Comparison of ENCODE assay signal across 21 mouse cellular contexts in the genomic region with DNA sequence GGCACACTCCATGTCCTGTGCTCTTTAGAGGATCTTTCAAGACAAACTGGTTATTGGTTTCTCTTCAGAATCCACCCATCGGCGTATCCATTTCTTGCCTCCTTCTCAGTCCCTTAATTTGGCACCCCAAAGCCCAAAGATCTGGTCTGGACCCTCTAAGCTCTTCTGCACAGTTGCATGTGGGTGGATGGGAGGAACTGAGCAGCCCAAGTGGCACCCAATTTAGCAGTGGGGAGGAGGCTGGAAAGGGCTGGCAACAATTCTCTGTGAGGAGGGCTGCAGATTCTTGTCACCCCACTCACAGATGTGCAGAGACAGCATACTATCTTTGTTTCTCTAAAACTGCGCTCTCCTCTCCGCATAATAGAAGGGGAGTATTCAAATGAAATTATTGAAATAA. TPM values are rescaled to one million over a fixed set of nuclear protein-coding genes. Genes with fewer than 3 reads are reported as not detected.
DNase-seq lines count a peak whose midpoint lies in the region; TF ChIP-seq lines count a peak whose summit lies in the region.
"Had no signal": no experiment of that assay in that cellular context is flagged by ENCODE, and none has a peak within 500 bp of the region (broad histone marks: within the 10 kb centered on the region; RNA-seq: fewer than 3 reads in every experiment).

No protein-coding gene starts in this region.

- H3K27ac ChIP-seq in left cerebral cortex, adult 2 months, result peak overlapping the region; percentile 78
- H3K27ac ChIP-seq: embryonic facial prominence, embryonic 15.5 days; hindbrain, embryonic 10.5 days; kidney, postnatal 0 days; limb, embryonic 13.5 days; liver, embryonic 12.5 days; midbrain, embryonic 10.5 days had no signal

- H3K4me3 ChIP-seq in left cerebral cortex, adult 2 months, result no peak overlapping the region
- H3K4me3 ChIP-seq: embryonic facial prominence, embryonic 15.5 days; heart, embryonic 12.5 days; hindbrain, embryonic 10.5 days; limb, embryonic 13.5 days; liver, embryonic 12.5 days; midbrain, embryonic 10.5 days; myocyte had no signal

- peak; percentile 61 to 62 for DNase-seq in frontal cortex, postnatal 36 days (ENCODE audit: low spot score in 2 of 2)
- DNase-seq in frontal cortex, postnatal 10 days (ENCODE audit: low spot score in 2 of 2), result no peak
- DNase-seq in right cerebral cortex, adult 18-20 months, result peak; percentile 78
- DNase-seq in right cerebral cortex, postnatal 4 days, result no peak
- peak in 1 of 2 experiments; percentile 35 for DNase-seq in left cerebral cortex, adult 2 months (ENCODE audit: extremely low spot score in 1 of 2, low spot score in 2 of 2)
- DNase-seq in adrenal gland, postnatal 14 days, result no peak
- DNase-seq in gastrocnemius, postnatal 14 days, result no peak
- DNase-seq: heart, postnatal 10 days; layer of hippocampus, postnatal 36 days; lung, adult 18-20 months; lung, postnatal 10 days; thymus, adult 2 months; thymus, postnatal 4 days had no signal

- intact Hi-C loops in left cerebral cortex, adult 2 months (cut with DNase I), result loop anchor here (10.0 kb wide), 1 partner anchor 285 kb away; a partner anchor contains a TSS
- intact Hi-C loops in gastrocnemius, postnatal 14 days (cut with DNase I; ENCODE audit: low total_unique reads), result loop anchor here (10.0 kb wide), 1 partner anchor 55 kb away; no protein-coding TSS in a partner anchor

- TF ChIP-seq CTCF in left cerebral cortex, adult 2 months (IDR thresholded peaks at IDR 0.05), result no peak

RNA-seq across cellular contexts. Expression of a gene that starts 17.9 kb away (rescaled TPM):
- 10 to 100 TPM; 40.5 to 43.9 TPM for total RNA-seq in left cerebral cortex, adult 2 months (2021)
- total RNA-seq in adrenal gland, postnatal 14 days (2021), result 9.7 and 11.9 TPM in 2 replicates
- 1 to 10 TPM; 3.0 to 4.1 TPM for total RNA-seq in gastrocnemius, postnatal 14 days (2021)

Comparison
In these comparisons a context has a peak if more than half of its experiments do, and no peak if none do; other contexts are left out.
1. DNase-seq: peak in frontal cortex, postnatal 36 days (2 of 2) and right cerebral cortex, adult 18-20 months (single experiment); none in frontal cortex, postnatal 10 days (0 of 2), right cerebral cortex, postnatal 4 days (single experiment), adrenal gland, postnatal 14 days (single experiment) and gastrocnemius, postnatal 14 days (single experiment).